Mouse (Mus musculus) T-helper 1 cell (primary cell): Measurements from ENCODE around the gene Plekhg1.

Experiments
- in situ Hi-C: fragments of 300-600 bp; cut with MboI, MseI; formaldehyde crosslinking; loops from one replicate; pipeline ENCODE4 v1.15.1; 2025; ENCODE audit warnings: high pct_unique_total_duplicates

Gene Plekhg1

DNA sequence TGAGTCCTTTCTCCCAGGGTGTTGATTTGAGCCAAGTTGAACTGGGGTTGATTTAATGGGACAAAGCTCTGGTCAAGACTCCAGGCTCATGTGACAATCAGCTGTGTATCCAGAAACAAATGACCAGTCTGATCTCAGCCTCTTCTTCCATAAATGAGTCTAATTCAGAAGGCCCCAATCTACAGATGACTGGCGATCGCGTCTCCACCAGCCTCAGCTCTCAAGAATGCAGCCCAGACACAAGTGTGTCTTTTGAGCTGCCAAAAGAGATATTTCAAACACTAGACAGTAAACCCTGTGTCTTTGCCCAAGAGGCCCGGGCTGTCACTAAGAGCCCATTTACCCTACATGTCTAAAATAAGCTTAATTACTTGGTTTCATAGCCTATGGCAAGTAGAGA, 148.3 kb downstream of the Plekhg1 start:
- in situ Hi-C loops, result no loop called here

DNA sequence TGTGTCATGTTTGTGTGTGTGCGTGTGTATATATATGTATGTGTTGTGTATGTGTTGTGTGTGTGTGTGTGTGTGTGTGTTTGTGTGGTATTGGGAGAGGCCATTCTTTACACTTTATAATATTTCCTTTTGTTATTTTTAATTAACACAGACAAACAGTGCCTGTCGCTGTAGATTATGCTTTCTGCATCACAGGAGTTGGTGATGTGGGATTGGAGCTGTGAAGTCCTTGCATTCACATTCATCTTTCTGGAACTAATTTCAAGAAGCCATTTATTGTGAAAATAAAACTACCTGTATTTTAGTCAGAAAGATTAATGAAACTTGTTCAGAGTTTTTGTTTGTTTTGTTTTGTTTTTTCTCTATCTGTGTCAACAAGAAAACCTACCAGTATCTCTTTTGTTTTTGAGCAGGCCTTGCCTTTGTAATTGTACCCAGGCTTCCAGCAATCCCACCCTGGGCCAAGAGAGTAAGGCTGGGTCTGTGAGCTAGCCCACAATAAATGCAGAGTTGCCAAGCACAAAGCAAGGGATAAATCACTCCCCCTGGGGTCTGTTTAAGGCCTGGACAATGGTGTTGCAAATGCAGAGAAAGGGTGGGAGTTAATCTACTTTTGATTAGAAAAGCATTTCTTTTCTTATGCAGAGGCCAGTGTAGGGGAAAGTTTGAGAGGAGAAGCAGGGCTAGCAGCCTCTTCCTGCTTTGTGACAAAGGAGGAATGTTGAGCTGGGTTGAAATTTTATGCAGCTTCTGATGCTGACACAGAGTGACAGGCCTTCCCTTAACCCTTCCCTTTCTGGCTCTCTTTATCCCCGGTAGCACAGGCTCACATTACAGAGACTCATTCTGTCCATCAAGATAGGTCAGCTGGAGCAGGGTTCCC, 151.5 kb downstream of the Plekhg1 start:
- in situ Hi-C loops, result no loop called here

DNA sequence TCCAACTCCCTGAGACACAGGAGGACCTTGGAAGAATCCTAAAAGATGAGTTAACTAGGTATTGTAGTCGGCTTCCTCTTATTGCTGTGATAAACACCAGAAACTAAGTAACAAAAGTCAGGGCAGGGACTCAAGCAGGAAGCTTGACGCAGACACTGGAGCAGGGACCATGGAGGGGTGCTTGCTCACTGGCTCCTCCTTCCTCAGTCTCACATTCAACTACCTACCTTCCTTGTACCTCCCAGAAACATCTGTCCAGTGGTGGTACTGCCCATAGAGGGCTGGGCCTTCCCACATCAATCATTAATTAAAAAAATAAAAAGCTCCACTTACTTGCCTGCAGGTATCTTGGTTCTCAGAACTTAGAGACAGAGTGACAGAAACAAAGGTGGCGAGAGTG, 152.2 kb downstream of the Plekhg1 start:
- in situ Hi-C loops, result no loop called here

DNA sequence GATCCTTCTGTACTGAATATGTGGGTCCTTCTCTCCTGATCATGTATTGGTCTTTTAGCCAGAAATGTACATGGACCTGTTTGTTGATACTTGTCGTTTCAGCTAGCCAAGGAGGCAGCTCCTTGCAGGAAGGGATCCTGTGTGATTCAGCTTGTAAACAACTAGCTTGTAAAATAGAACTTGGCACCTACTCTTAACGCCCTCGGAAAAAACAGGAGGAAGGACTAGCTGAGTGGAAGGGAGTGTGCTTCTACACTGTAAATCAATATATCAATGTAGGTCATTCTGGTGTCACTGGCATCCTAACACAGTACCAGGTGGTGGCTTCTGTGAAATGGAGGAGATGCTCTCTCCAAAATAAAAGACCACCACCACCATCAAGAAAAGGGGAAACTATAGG, 157.9 kb downstream of the Plekhg1 start:
- in situ Hi-C loops, result no loop called here

DNA sequence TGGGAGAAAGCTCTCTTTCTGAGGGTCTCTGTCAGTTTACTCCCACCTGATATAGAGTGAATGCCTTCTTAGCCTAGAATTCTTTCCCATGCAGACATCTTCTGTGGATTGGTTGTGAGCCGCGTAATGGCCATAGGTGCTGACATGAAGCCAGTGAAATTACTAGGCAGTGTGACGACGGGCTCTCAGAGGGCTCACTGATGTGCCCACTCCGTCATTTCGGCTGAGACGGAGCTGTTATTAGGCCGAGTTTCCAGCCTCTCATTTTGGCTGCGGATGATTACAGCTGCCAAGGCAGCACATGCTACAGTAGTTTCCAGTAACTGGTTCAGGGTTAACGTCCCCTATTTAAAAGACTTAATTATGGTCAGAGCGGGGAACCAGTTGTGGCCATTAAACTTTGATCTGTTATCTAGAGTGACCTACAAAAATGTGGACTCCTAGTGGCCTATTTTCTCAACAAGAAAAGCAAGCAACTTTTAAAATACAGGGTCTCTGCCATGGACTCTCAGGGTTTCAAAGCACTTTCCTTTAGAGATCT, 160.3 kb downstream of the Plekhg1 start:
- in situ Hi-C loops, result no loop called here

DNA sequence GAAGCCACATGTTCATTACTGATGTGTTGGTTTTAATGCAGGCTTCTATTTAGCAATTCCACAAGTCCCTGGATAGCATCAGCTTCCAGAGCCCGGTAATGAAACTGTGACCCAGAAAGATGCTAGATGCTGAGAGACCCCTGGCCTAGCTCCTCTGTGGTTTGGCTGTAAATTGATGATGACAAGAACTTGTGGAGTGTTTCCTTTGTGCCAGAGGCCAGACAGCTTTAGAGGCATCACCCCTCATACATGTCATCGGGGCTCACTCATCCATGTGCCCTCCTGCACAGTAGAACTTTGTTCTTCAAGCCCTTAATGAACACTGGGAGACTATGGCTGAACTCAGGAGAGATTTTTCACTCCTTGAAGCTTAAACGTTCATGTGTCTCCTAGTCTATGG, 165.6 kb downstream of the Plekhg1 start:
- in situ Hi-C loops, result no loop called here

DNA sequence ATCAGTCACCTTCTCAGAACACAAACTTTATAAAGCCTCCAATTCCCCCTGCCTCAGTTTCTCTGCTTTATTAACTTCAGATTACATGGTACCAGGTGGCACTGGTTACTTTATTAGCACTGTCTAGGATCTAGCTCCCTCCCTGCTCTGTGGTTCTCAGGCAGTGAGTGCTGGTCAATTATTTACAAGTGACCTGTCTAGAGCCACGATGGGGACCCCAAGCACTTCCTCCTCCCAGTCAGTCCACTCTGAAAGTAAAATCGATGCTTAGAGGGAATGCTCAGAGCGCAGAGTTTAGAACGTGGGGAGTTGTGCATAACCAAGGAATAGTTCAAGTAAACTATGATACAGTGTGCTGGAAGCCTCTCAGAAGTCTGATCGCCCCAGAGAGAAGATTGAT, 173.9 kb downstream of the Plekhg1 start:
- in situ Hi-C loops, result no loop called here

DNA sequence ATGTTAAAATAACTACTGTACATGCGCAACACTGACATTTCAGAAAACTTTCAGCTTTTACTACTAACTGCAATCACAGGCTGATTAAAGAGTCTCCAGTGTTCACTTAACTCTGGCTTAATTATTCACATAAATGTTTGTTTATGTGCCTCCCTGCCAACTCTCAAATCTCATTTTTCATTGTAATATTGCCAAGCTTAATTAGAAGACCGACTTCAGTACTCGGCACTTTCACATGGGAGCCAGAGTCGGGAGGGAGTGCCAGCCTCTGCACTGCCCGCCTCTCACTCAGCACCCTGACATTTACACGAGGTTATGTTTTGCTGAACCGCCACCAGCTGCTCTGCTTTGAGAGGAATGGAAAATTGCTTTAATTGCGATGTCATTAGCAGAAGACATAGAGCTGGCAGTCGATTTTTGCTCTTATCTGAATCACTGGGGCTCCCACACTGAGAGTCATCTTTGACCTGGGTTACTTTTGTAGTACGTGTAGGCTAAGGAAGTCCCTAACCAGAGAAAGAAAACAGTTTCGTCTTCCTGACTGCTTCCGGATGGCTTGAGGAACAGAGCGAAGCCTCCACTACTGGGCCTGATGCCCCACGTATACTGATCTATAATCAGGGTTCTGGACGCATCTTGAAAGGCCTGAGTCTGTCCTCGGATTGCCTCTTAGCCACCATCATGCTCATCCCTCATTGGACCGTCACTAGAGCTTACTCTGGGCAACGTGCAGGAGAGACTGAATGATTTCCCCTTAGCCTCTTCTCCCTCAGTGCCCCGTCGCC, 180.4 kb downstream of the Plekhg1 start:
- in situ Hi-C loops, result no loop called here

DNA sequence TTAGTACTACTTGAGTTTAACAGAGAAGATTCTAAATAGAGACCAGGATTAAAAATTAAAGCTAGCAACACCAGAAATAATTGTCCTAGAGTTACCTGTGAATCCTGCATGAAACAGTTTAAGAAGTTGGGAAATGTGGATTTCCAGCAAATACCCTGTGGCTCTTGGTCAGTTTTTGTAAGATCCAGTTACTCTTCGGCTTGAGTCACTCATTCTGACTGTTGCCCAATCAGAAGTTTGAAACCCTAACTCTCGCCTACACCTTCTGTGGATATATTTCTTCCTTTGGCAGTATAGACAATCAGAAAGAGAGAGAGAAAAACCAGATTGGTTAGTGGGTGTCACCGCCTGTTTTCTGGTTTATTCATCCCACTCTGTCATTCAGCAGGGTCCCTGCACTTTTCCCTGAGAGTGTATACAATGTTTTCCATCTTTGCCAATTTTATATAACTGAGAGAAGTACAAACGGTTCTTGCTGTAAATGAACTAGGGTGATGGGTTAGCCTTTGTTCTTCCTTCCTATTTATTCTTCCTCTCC, 187.9 kb downstream of the Plekhg1 start:
- in situ Hi-C loops, result no loop called here

DNA sequence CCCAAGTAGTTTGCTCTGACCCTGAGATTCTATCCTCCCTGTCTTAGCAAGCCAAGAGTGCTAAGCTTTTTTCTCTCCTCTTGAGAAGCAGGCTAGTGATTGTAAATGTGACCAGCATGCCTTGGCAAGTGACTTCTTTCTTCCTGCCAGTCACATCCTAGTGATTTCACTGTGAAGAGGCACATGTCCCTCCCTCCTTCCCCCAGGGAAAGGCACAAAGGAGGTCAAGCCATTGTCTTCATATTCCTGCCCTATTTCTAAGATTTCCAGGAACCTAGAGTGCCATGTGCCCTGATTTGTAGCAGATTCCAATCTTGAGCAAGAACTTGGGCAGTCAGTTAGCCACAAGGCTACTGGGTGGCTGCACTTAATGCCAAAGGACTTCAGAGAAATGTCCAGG, 191.7 kb downstream of the Plekhg1 start:
- in situ Hi-C loops, result loop anchor here (10.0 kb wide), 1 partner anchor 587 kb away; no protein-coding TSS in a partner anchor

DNA sequence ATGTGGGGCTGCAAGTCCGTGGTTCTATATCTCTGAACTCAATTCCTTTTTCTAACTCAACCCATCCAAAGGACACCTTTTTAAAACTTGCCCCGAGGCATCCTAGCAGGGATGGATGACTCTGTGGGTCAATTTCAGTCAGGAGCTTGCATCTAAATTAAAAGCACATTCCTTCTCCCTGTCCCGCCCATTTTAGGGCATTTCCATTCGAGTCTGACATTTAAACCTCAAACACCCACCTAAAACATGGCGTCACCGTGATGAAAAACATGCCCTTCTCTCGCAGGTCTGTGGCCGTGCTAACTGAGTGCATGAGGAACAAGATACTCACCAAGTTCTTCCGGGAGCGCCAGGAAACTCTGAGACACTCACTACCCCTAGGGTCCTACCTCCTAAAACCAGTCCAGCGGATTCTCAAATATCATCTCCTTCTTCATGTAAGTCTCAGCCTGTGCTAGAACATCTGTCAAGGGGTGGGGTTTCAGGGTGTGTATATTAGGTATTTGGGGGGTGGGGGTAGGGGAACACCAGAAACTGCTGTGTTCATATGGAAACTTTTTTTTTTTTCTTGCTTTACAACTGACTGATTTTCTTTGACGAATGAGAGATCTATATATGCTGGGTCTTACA, 193.3 kb downstream of the Plekhg1 start:
- in situ Hi-C loops, result loop anchor here (10.0 kb wide), 1 partner anchor 589 kb away; no protein-coding TSS in a partner anchor

DNA sequence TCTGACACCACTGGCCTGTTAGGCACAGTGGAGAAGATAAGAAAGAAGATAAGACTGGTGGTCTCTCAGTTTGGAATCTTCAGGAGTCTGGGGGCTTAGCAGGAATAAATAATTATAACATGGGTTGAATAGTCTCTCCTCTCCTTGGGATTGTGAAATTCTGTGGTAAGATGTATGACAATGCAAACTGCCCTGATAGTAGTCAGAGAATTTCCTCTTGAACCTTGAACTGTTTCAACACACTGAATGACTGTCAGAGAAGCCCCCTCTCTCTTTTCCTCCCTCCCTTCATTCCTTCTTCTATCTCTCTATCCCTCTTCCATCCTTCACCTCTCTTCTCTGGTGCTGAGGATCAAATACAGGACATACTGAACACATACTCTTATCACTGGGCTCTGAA, 196.7 kb downstream of the Plekhg1 start:
- in situ Hi-C loops, result loop anchor here (10.0 kb wide), 1 partner anchor 592 kb away; no protein-coding TSS in a partner anchor

DNA sequence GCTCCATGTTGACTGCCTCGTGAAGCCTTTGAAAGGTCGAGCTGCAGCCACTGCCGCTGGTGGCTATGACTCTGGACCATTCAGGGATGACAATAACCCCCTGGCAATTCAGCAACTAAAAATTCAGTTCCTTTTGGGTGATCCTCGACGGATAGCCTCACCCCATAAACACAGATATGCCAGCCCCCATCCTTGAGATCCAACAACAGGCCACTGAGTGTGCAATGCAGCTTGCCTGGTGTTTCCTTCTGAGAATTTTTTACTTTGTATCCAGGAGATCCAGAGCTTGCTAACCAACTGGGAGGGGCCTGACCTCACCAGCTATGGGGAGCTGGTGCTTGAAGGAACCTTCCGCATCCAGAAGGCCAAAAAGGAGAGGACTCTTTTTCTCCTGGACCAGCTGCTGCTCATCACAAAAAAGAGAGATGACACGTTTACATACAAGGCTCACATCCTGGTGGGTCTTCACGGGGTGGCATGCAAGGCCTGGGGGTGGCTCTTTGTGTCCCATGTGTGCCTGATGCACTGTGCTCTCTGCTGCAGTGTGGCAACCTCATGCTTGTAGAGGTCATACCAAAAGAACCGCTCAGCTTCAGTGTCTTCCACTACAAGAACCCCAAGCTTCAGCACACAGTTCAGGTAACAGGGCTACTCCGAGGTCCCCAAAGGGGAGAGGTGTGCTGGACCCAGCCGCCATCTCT, 199.9 kb downstream of the Plekhg1 start:
- in situ Hi-C loops, result loop anchor here (10.0 kb wide), 1 partner anchor 595 kb away; no protein-coding TSS in a partner anchor

DNA sequence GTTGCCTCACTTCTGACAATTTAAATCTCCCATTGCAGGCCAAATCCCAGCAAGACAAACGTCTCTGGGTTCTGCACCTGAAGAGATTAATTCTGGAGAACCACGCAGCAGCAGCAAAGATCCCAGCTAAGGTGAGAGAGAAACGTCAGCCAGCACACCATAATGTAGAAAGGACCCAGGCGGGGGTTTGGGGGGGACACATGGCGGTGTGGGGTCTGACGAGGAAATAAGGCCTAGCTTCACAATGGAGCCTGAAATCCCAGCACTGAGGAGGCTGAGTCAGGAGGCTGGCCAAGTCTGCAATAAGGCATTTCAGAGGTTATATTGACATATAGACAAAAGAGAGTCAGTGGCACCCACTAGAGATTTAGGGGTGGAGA, 200.4 kb downstream of the Plekhg1 start:
- in situ Hi-C loops, result no loop called here

DNA sequence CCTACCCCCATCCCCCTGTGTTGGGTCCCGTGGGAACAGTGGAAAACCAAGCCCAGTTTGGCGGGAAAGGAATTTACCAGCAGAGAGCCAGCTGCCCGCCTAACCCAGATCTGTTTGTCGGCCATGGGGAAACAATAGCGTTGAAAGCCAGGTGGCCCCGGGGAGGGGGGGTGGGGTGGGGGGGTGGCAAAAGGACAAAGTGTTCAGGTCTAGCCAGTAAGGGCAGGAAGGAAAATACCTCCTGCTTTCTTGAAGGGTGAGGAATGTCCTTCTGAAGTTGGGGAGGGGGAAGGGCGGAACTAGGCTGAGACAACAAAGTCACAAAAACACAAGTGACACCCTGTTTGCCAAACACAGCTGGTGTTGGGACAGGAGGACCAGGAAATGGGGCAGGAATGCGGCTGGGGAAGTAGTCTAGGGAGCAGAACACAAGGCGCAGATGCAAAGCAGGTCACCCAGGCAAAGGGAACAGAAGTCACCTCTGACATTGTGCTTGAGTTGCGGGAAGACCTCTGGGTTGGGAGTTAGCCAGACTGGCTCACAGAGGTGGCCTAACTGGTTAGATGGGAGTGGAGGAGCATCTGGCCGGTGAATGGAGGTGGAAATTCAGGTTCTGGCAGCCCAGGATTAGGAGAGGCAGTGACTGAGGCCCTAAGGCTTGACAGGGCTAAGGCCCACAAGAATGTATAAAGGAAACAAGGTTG, 201.0 kb downstream of the Plekhg1 start:
- in situ Hi-C loops, result no loop called here

DNA sequence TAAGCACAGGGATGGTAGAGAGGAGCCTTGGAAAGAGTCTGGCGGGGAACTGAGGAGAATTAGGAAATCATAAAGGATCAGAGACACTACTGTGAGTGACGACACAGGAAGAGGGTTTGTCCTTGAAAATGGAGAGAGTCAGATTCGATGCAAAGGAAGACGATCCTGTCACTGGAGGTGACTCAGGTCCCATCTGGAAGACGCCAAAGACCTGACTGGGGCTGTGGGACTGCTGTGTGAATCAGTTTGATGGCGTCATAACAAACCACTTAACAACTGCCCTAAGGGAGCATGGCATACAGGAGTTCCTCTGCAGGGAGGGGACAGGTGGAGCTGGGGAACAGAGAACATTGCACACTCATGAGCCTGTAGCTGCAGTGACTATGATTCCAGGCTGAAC, 202.1 kb downstream of the Plekhg1 start:
- in situ Hi-C loops, result no loop called here

DNA sequence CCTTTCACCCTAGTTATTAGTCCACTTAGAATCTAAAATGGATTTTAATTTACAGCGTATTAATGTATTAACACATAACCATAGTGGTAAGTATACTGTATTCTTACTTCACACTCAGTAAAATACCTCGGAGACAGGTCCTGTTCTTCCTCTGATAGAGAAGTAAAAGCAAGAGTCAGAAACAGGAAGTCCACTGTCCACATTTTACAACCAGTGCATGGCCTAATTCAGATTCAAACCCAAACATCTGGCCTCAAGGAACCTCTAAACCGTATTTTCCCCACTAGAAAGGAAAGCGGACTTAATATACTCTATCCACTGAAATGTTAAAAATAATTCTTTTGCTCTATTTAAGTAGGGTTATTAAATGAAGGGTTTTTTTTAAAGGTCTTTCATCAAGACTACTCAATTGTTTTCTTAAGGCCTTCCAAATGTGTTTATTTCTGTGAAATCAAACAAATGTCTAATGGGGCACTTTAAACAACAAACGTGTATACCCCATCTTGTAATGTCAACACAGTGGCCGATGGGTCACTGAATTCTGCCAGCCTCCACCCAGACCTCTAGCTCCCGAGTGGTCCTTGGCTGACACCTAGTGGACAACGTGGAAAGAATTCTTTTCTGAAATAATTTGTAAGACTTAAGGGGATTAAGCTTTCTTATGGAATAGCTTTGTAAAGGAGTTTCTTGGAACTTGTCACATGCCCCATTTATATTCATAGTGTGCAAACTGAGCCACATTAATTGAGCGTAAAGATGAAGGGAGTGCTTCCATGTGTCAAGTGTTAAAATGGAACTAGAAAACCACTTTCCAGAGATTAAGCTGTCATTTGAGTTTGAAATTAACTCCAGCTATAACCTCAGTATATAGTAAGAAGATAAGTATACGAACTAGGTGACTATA, 203.6 kb downstream of the Plekhg1 start:
- in situ Hi-C loops, result no loop called here

DNA sequence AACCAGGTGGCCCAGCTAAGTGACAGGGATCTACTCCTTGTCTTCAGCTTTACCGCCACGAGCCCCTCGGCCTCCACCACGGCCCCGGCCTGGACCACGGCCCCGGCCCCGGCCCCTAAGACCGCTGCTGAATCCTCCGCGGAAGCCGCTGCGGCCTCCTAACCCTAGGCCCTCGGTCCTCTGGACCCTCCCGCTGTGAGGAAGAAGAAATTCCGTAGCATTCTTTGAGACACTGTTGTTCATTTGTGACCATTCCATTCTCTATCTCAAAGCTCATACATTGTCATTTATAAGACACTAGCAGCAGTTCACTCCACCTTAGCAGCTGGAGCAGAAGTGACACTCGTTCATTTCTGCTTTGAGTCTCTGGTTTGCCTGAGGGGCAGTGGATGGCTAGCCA, 206.7 kb downstream of the Plekhg1 start:
- in situ Hi-C loops, result loop anchor here (5.0 kb wide), 1 partner anchor 420 kb away; no protein-coding TSS in a partner anchor

DNA sequence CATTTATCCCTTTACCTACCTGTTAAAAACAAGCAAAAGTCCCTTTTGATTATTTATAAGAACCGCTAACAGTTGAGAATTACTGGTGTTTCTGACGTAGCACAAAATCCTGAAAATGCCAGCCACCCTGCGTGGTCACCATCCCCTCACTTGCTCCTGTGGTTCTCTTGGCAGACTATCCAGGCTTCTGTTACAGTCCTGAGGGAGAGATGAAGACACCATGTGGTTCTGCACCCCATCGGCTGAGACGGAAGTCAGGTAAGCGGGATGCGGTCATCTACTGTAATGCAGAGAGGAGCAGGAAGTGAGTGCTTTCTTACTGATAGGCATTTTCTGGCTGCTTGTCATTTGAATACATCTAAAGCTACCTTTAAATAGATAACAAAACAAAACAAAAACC, 207.2 kb downstream of the Plekhg1 start:
- in situ Hi-C loops, result loop anchor here (5.0 kb wide), 1 partner anchor 420 kb away; no protein-coding TSS in a partner anchor
